Comparison of ENCODE assay signal across 9 mouse cellular contexts in genomic region chr4:107984282-107984981, GRCm38 (mm10). TPM values are rescaled to one million over a fixed set of nuclear protein-coding genes. Genes with fewer than 3 reads are reported as not detected.
DNase-seq lines count a peak whose midpoint lies in the region; ATAC-seq lines count a peak whose summit lies in the region.
"Had no signal": no experiment of that assay in that cellular context is flagged by ENCODE, and none has a peak within 500 bp of the region (broad histone marks: within the 10 kb centered on the region; RNA-seq: fewer than 3 reads in every experiment).

No protein-coding gene starts in this region.

- no peaks in the 10 kb centered on the region for H3K9me3 ChIP-seq in forebrain, embryonic 15.5 days
- H3K9me3 ChIP-seq in forebrain, embryonic 13.5 days (replicated peaks): no peaks in the 10 kb centered on the region
- H3K9me3 ChIP-seq: neural tube, embryonic 12.5 days had no signal

- 0 out of 2 replicates have a peak, but pooled peaks have one; percentile 45 for ATAC-seq in forebrain, embryonic 15.5 days (replicated peaks)
- ATAC-seq in forebrain, embryonic 13.5 days: no peak
- no peak for ATAC-seq in CD4-positive, CD25-positive, alpha-beta regulatory T cell, adult 4 months

- no peak overlapping the region for H3K9ac ChIP-seq in forebrain, embryonic 15.5 days (replicated peaks)
- no peak overlapping the region for H3K9ac ChIP-seq in forebrain, embryonic 13.5 days
- H3K9ac ChIP-seq: neural tube, embryonic 12.5 days had no signal

- no peaks in the 10 kb centered on the region for H3K27me3 ChIP-seq in forebrain, embryonic 15.5 days
- no peaks in the 10 kb centered on the region for H3K27me3 ChIP-seq in forebrain, embryonic 13.5 days
- H3K27me3 ChIP-seq: neural tube, embryonic 12.5 days had no signal

- H3K27ac ChIP-seq in forebrain, embryonic 15.5 days (replicated peaks): peak overlapping the region; percentile 58
- H3K27ac ChIP-seq in forebrain, embryonic 13.5 days: no peak overlapping the region
- H3K27ac ChIP-seq: neural tube, embryonic 12.5 days had no signal

- peaks cover 9% of the 10 kb centered on the region for H3K4me1 ChIP-seq in forebrain, embryonic 15.5 days
- H3K4me1 ChIP-seq in forebrain, embryonic 13.5 days: 0 out of 2 replicates have a peak, but pooled peaks cover 2% of the 10 kb centered on the region
- H3K4me1 ChIP-seq: neural tube, embryonic 12.5 days had no signal

- peak; percentile 77 to 91 for DNase-seq in frontal cortex, adult 2 months (ENCODE audit: extremely low spot score in 1 of 2, low spot score in 1 of 2)
- DNase-seq in kidney, adult 18-20 months: peak; percentile 44
- peak; percentile 59 to 91 for DNase-seq in left cerebral cortex, adult 9 months (ENCODE audit: low spot score in 2 of 2)
- peak; percentile 68 for DNase-seq in ovary, postnatal 14 days (ENCODE audit: low spot score)
- DNase-seq in liver: no peak

- WGBS in forebrain, embryonic 15.5 days: 57% methylated on average over 7 of the region's 7 CpGs
- WGBS in forebrain, embryonic 13.5 days: 79% methylated on average over 7 of the region's 7 CpGs

- no peak overlapping the region for H3K4me3 ChIP-seq in forebrain, embryonic 15.5 days
- H3K4me3 ChIP-seq in forebrain, embryonic 13.5 days: no peak overlapping the region
- H3K4me3 ChIP-seq: neural tube, embryonic 12.5 days had no signal

- no peaks in the 10 kb centered on the region for H3K36me3 ChIP-seq in forebrain, embryonic 15.5 days
- H3K36me3 ChIP-seq in forebrain, embryonic 13.5 days (ENCODE audit: poor library complexity, severe bottlenecking): no peaks in the 10 kb centered on the region
- H3K36me3 ChIP-seq: neural tube, embryonic 12.5 days had no signal

- no peak overlapping the region for H3K4me2 ChIP-seq in forebrain, embryonic 15.5 days (replicated peaks)
- no peak overlapping the region for H3K4me2 ChIP-seq in forebrain, embryonic 13.5 days
- H3K4me2 ChIP-seq: neural tube, embryonic 12.5 days had no signal

RNA-seq across cellular contexts. Expression of gene Slc1a7, which starts 16.3 kb away (rescaled TPM):
- polyA plus RNA-seq in forebrain, embryonic 15.5 days (2015; fragmentation: Nextera tagmentation; extraction: Ambion mirVana): 0.05 TPM in 1 of 2 replicates, not detected in the other
- polyA plus RNA-seq in forebrain, embryonic 13.5 days (2015; fragmentation: Nextera tagmentation; extraction: Ambion mirVana): not detected in 2 replicates
- polyA plus RNA-seq in frontal cortex, adult 2 months (2012; rRNA removed): 0.10 and 0.11 TPM in 2 replicates
- polyA plus RNA-seq in CD4-positive, CD25-positive, alpha-beta regulatory T cell, adult 4 months (2017; shearing (Covaris generic)): not detected
- polyA plus RNA-seq: neural tube, embryonic 12.5 days had no signal
